Mouse (Mus musculus): ENCODE data around the gene Adk. TPM values are rescaled to one million over a fixed set of nuclear protein-coding genes. Genes with fewer than 3 reads are reported as not detected.

Gene Adk
- polyA plus RNA-seq, 1 experiment = 54.0 TPM

DNA sequence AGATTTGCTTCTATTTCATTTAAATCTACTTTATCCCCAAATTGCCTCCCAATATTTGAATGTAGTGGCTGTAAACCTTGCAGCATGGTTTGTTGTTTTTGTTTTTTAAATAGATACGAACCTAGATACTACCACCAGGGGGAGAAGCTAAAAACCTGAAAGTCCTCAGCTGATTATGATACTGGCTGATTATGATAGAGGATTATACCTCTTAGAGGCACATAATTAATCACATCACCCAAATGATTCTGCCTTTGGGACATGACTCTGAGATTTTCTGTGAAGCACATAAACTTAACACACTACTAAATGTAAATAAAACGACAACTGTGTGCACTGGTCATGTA is 201.6 kb downstream of the Adk start:
- H3K4me1 ChIP-seq (ENCODE audit: control insufficient read depth, insufficient read depth, low read length) = no peaks in the 10 kb centered on the region; the same call in 1 of the 2 replicates
- H3K4me3 ChIP-seq (replicated peaks; ENCODE audit: extremely low read depth, low read depth, low read length) = no peak overlapping the region
- WGBS = 71% methylated on average over 2 of the region's 2 CpGs
- DNase-seq = no peak
- TF ChIP-seq POLR2A (IDR thresholded peaks at IDR 0.05; ENCODE audit: borderline replicate concordance, extremely low read depth, low read depth, low read length) = no peak

DNA sequence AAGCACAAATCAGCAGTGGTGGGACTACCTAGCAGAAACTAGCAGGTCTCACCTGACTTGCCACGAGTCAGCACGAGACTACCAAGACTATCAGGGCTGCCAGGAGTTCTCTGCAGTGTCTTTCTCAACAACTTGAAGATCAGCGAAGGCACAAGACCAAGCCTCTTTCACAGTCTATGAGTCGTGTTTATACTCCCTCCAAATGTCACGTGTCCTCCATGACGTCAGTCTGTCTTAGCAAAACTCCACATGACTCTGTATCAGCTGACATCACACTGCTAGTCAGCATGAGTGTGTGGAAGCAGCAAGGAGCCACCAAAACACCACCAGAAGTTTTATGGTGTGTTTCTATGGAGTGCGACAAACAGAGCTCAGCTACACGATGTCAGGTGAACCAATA is 215.9 kb downstream of the Adk start:
- no peak overlapping the region for H3K4me3 ChIP-seq (replicated peaks; ENCODE audit: extremely low read depth, low read depth, low read length)
- TF ChIP-seq POLR2A (IDR thresholded peaks at IDR 0.05; ENCODE audit: borderline replicate concordance, extremely low read depth, low read depth, low read length) (no peak), CTCF (IDR thresholded peaks at IDR 0.05; ENCODE audit: insufficient read depth, low read length) (no peak)
- 85% methylated on average over 8 of the region's 8 CpGs for WGBS
- H3K4me1 ChIP-seq (ENCODE audit: control insufficient read depth, insufficient read depth, low read length) = peaks cover 3% of the 10 kb centered on the region; the same call in 1 of the 2 replicates
- DNase-seq = no peak

DNA sequence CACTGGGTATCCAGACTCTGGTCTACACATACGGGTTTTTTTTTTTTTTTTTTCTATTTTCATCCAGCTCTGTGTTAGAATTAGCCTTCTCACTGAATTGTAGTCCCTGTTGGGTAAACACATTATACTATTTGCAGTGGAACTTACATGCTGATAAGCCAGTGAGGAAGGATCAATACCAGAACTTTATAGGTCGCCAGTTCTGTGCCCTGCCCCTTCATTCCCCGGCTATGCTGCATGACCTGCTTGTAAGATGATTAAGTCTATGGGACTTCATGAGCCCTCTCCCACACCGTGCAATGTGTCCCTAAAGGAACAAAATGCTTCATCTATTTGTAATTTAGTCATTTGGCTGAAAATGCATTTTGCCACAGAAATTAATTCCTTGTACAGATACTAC is 219.1 kb downstream of the Adk start:
- H3K4me1 ChIP-seq (ENCODE audit: control insufficient read depth, insufficient read depth, low read length) = peaks cover 4% of the 10 kb centered on the region; the same call in 1 of the 2 replicates
- H3K4me3 ChIP-seq (replicated peaks; ENCODE audit: extremely low read depth, low read depth, low read length) = no peak overlapping the region
- DNase-seq = no peak
- 93% methylated on average over 4 of the region's 4 CpGs for WGBS
- TF ChIP-seq CTCF (IDR thresholded peaks at IDR 0.05; ENCODE audit: insufficient read depth, low read length) (no peak), POLR2A (IDR thresholded peaks at IDR 0.05; ENCODE audit: borderline replicate concordance, extremely low read depth, low read depth, low read length) (no peak)

DNA sequence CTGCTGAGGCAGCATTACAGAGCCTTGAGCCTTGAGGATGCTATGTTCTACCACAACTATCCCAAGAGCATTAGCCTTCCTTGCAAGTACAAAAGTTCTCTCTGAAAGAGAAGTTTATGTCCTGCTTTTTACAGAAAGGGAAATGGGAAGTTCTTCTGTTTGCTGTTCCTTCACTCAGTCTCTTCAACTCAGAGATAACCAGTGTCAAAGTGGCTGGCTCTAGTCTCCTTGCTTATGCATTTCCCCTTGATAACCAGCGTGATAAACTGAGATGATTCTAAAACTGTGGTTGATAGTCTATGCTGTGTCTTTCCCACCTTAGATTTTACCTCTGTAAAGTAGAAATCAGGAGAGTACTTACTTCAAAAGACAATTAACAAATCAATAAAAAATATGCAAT is 223.4 kb downstream of the Adk start:
- DNase-seq = no peak
- H3K4me1 ChIP-seq (ENCODE audit: control insufficient read depth, insufficient read depth, low read length) = peaks cover 4% of the 10 kb centered on the region; the same call in 1 of the 2 replicates
- 84% methylated on average over 1 of the region's 1 CpGs for WGBS
- H3K4me3 ChIP-seq (replicated peaks; ENCODE audit: extremely low read depth, low read depth, low read length) = no peak overlapping the region
- no peak for TF ChIP-seq CTCF (IDR thresholded peaks at IDR 0.05; ENCODE audit: insufficient read depth, low read length)
- TF ChIP-seq POLR2A (IDR thresholded peaks at IDR 0.05; ENCODE audit: borderline replicate concordance, extremely low read depth, low read depth, low read length) = no peak

DNA sequence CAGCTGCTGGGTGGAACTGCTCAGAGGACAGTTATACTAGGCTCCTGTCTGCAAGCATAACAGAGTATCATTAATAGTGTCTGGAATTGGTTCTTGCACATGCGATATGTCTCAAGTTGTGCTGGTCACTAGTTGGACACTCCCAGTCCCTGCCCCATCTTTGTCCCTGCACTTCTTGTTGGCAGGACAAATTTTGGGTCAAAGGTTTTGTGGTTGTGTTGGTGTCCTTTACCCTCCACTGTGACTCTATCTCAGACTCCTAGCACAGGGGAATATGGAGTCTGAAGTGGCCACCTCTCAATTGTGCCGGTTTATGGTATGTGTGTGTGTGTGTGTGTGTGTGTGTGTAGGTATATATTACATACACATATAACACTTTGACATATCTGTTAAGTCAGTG is 225.9 kb downstream of the Adk start:
- H3K4me3 ChIP-seq (replicated peaks; ENCODE audit: extremely low read depth, low read depth, low read length) = no peak overlapping the region
- 0 out of 2 replicates have a peak, but pooled peaks cover 2% of the 10 kb centered on the region for H3K4me1 ChIP-seq (ENCODE audit: control insufficient read depth, insufficient read depth, low read length)
- TF ChIP-seq CTCF (IDR thresholded peaks at IDR 0.05; ENCODE audit: insufficient read depth, low read length) (no peak), POLR2A (IDR thresholded peaks at IDR 0.05; ENCODE audit: borderline replicate concordance, extremely low read depth, low read depth, low read length) (no peak)
- no peak for DNase-seq
- 83% methylated on average over 2 of the region's 2 CpGs for WGBS

DNA sequence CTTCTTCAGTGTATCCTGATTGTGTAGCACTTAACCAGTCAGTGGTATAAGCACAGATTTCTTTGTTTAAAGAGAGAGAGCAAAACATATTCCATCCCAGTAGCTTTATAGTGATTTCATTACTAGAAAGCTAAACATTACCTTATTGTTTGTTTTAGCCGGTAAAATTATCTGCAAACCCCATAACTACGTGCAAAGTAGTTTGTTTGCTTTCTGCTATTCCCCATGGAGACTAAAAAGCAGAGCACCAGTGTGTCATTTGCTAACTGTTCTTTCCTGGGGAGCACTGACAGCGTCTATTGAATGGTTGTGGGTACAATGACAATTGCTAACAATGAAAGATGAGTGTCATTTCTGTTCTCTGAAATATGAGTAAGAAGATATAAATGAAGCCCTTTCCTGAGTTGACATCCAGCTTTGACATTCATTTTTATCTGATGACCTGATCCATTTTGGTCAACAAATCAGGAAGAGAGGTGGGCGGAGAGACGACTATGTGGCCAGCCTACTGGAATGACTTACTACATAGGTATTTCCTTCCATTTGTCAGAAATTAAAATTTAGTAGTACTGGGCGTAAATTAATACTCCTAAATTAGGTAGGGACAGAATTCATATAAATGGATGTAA is 226.6 kb downstream of the Adk start:
- TF ChIP-seq CTCF (IDR thresholded peaks at IDR 0.05; ENCODE audit: insufficient read depth, low read length) (no peak), POLR2A (IDR thresholded peaks at IDR 0.05; ENCODE audit: borderline replicate concordance, extremely low read depth, low read depth, low read length) (no peak)
- Histone ChIP-seq H3K4me1 (ENCODE audit: control insufficient read depth, insufficient read depth, low read length) (no peaks in the 10 kb centered on the region), H3K4me3 (replicated peaks; ENCODE audit: extremely low read depth, low read depth, low read length) (no peak overlapping the region)
- 35% methylated on average over 6 of the region's 6 CpGs for WGBS
- no peak for DNase-seq

DNA sequence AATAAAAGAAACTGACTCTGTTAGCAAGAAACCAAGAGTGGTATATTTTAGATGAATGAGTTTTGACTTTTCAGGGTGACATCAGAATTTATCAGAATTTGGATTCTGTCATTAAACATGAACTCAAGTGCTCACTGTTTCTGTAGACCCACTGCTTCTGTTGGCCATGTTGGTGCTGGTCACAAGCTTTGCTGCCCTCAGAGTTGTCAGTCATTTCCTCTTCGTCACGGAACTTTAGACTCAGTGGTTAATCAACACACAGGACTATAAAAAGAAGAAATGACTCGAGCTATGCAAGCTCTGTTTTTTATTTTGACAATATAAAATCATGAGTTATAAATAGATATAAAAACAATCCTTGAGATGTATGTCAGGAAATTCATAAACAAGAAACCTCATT is 228.1 kb downstream of the Adk start:
- DNase-seq = no peak
- TF ChIP-seq POLR2A (IDR thresholded peaks at IDR 0.05; ENCODE audit: borderline replicate concordance, extremely low read depth, low read depth, low read length) (no peak), CTCF (IDR thresholded peaks at IDR 0.05; ENCODE audit: insufficient read depth, low read length) (no peak)
- no peaks in the 10 kb centered on the region for H3K4me1 ChIP-seq (ENCODE audit: control insufficient read depth, insufficient read depth, low read length)
- WGBS = 55% methylated on average over 3 of the region's 3 CpGs
- H3K4me3 ChIP-seq (replicated peaks; ENCODE audit: extremely low read depth, low read depth, low read length) = no peak overlapping the region

DNA sequence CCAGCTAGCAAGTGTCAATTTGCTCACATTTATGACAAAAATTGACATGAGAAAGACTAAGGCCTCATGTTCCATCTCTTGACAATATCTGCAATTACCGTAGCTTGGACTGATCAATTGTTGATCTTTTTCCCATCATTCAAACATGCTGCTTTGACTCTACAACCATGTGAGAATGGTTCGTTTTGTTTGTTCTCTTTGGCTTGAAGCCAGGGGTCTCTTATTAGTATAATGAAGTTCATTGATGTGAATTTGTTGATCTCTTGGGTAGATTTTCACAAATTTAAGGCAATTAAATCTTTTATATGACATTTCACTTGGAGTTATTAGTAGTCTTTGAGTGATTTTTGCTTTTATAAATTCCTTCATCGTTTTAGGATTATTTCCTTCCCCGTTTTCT is 229.1 kb downstream of the Adk start:
- TF ChIP-seq CTCF (IDR thresholded peaks at IDR 0.05; ENCODE audit: insufficient read depth, low read length) = no peak
- no peak for TF ChIP-seq POLR2A (IDR thresholded peaks at IDR 0.05; ENCODE audit: borderline replicate concordance, extremely low read depth, low read depth, low read length)

DNA sequence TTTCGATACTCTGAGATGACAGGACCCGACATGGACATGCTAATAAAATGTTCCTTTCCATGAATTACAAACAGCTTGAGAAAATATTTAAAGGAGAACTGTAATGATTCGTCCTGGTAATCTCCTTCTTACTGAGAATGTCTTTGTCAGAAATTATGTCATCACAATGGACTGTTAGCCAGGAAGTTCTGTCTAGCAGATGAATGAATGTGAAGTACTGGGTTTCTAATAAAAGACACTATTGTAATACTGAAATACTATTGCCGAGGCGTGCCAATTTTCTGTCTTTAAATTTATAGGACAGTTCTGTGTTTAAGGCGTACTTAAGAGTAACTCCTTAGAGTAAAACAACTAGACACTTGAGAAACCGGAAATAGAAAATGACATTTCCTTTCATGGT is 231.7 kb downstream of the Adk start:
- Histone ChIP-seq H3K4me1 (ENCODE audit: control insufficient read depth, insufficient read depth, low read length) (no peaks in the 10 kb centered on the region; the same call in 1 of the 2 replicates), H3K4me3 (replicated peaks; ENCODE audit: extremely low read depth, low read depth, low read length) (no peak overlapping the region)
- 36% methylated on average over 7 of the region's 7 CpGs for WGBS
- TF ChIP-seq CTCF (IDR thresholded peaks at IDR 0.05; ENCODE audit: insufficient read depth, low read length) (no peak), POLR2A (IDR thresholded peaks at IDR 0.05; ENCODE audit: borderline replicate concordance, extremely low read depth, low read depth, low read length) (no peak)
- no peak for DNase-seq

More for the DNA sequence above, 229.1 kb downstream of the Adk start:
- Histone ChIP-seq H3K4me3 (replicated peaks; ENCODE audit: extremely low read depth, low read depth, low read length) (no peak overlapping the region), H3K4me1 (ENCODE audit: control insufficient read depth, insufficient read depth, low read length) (no peaks in the 10 kb centered on the region; the same call in 1 of the 2 replicates)
- 78% methylated on average over 4 of the region's 4 CpGs for WGBS
- DNase-seq = no peak

DNA sequence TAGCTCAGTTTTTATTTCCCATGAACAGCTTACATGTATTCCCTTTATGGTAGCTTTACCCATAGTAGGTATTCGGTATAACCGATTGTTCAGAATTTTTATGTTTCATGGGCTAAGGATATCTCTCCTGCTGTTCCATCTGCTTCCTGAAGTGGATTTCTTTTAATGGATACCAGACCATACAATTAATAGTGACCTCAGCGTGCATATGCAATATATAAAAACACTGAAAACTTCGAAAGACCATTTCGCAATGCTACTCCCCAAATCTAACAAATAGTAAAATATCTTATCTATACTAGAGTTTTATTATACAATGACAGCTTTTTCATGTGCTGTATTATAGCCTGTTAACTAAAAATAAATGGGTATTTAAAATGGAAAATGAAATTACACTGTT is 232.5 kb downstream of the Adk start:
- DNase-seq = no peak
- H3K4me3 ChIP-seq (replicated peaks; ENCODE audit: extremely low read depth, low read depth, low read length) = no peak overlapping the region
- H3K4me1 ChIP-seq (ENCODE audit: control insufficient read depth, insufficient read depth, low read length) = no peaks in the 10 kb centered on the region; the same call in 1 of the 2 replicates
- TF ChIP-seq POLR2A (IDR thresholded peaks at IDR 0.05; ENCODE audit: borderline replicate concordance, extremely low read depth, low read depth, low read length) = no peak
- no peak for TF ChIP-seq CTCF (IDR thresholded peaks at IDR 0.05; ENCODE audit: insufficient read depth, low read length)
- WGBS = 95% methylated on average over 5 of the region's 5 CpGs

All from lung, adult 2 months (tissue).